Mouse (Mus musculus) neutrophil, adult 5-6 weeks (primary cell): ENCODE data around the gene Trdmt1. TPM values are rescaled to one million over a fixed set of nuclear protein-coding genes. Genes with fewer than 3 reads are reported as not detected.
A peak's percentile ranks its signal among the peaks of the same experiment; 100 is the strongest.

ENCODE experiments used
- ATAC-seq: fragments of 151-379, 151-347 bp; 2 replicates; pipeline ENCODE4 v1.8.0; 2017; ENCODE audit warnings: mild to moderate bottlenecking, moderate TSS enrichment; ENCODE audit not compliant: insufficient number of reproducible peaks, poor library complexity, low FRiP score, severe bottlenecking; ENCODE audit errors: extremely low read depth
- total RNA-seq: library from RNA; stranded (forward); fragments of 200-1000 nt; gene quantifications from 2 replicates; pipeline ENCODE4 v1.2.3, GENCODE M21; 2017

The Trdmt1 gene
- total RNA-seq, 1 experiment from 2014 or later: 10.0 TPM

DNA sequence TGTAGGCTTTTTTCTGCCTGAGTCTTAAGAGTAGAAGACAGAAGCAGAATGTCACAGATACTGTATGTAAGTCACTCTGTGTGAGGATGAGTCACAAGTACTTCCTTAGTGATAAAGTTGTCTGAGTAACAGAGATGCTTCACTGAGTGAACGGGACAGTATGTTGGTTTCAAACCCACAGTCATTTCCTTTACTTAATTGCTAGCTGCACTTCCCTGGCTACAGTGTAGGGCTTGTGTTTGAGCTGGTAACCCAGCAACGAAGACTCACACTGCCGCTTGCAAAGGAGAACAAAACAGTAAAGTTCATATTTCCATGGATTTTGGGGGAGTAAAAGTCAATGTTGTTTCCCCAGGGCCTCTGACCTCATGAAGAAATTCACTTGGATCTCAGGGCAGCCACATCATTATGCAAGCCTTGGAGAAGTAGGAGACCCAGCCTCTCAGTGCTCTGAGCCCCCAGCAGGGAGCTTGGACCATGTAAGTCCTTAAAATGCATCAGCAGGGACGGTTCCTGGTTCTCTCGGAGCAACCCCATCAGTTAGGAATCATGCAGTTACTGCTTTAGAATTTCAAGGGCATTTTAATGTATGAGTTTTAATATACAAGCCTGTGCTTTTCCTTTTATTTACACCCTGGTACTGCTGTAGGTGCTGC lies 14.3 kb upstream of the Trdmt1 start:
- peak; percentile 100 for ATAC-seq

DNA sequence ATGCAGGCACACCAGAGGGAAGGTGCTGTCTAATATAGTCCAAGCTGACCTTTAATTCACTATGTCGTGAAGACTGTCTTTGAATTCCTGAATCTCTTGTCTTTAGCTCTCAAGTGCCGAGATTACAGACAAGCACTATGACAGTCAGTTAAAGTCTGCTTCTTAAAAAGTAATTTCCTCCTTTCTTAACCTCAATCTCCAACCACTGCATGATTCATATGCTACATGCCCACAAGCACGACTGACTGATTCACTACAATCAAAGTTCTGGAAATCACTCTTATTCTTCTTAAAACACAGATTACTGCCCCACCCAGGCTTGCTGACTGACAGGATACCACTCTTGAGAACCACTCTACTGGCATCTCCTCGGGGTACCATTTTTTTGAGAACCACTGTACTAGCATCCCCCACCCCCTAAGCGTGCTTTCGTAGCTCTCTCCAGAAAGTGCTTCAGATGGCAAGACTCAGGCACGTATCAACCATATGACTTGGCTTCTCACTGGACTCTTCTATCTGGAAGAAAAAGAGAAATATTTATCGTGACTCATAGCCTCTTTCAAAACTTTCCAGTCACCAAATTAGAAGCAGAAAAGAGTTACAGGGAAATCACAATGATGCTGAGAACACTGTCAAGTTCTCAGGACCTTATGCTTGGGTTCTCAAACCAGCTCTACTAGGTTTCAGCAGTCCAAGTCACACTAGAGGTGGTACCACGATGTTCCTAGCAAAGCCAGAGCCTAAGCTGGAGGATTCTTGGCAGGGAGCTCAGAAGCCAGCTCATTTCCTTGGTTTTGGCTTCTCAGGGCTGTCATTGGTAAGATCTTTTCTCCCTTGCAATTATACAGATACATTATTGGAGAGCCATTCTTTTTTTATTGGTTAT lies 12.9 kb upstream of the Trdmt1 start:
- no peak for ATAC-seq

DNA sequence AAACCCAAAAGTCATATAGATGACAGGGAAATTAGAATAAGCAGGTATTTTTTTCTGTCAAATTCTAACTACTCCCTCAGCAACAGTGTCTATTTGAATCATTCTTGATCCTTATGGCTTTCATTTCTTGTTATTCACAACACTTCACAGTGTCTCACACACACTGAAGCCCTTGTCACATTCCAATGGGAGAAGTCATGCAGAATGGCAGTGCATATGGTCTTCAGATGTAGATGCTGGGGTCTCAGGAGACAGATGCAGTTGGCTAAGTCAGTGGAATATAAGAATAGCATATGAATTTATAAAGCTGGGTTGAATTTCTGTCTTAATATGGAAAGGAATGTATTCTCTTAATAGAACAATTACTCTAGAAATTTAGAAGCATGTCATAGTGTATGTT lies 11.8 kb upstream of the Trdmt1 start:
- no peak for ATAC-seq

DNA sequence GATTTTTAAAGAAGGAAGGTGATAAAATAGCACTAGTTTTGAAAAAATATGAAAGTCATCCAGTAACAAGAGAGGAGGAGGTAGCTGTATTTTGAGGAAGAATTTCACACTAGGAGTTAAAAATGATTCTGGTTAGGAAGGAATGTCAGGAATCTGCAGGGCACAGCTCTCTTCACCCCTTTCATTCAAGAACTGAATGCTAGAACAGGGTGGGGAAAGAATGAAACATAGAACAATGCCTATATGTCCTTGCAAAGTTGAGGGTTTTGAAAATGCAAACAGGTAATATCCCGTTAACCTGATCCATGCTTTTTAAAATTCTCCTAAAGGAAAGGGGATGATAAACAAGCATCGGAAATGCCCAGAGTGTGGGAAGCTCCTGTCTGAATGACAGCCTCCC lies 9.5 kb upstream of the Trdmt1 start:
- no peak for ATAC-seq

DNA sequence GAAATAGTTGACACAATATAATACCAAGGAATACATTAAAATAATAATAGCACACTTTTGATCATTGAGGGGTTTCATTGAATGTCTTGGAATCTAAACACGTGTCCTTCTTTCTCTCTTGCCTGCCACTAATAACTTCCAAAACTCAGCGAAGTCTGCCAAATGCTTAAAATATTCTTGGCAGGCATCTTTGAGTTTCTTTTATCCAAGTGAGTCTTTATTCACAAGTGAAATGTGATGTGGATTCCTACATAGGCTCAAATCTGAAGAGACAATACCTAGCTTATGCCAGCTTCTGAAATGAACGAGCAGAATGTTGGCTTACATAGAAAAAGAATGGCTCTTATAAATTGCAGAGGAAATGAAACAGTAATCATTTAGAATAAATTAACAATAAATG lies 4.3 kb upstream of the Trdmt1 start:
- no peak for ATAC-seq

DNA sequence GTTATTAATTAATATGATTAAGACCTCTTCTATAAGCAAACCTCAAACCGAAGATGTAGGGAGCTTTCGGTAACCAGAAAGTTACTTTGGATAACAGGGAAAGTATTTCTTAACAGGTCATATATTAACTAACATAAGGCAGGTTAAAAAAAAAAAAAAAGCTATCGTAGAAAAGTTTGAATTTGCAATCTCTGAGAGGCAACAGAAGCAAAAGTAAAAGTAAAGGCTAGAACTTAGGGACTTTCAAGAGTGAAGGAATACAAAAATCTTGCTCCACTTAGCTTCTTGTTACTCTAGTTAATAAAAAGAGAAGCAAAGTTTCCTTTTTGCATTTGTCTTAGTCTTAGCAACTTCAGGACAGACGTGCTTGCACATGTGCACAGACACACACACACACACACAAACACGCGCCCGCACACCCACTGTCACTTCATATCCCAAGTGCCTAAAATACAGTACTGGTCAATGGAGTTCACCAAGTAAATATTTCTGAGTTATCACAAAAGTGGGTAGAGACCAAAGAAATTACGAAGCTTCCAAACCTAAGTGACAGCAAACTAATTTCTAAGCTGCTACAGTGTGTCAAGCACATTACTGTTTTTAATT lies 846 bp downstream of the Trdmt1 start:
- no peak for ATAC-seq

DNA sequence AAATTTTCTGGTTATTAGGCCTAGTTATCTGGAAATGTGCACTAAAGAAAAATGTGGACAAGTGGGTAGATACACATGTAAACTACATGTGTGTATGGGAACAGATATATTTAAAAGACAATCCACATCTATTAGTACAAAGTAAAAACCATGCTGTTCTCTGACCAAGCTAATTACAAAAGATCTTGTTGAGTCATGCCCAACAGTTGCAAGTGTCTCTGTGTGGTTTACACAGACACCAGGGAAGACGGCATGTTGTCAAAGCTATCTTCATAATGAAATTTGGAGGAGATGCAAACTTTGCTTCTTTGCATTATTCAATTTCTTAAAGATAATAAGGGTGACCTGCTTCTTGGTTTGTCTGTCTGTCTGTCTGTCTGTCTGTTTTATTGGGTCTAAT lies 4.6 kb downstream of the Trdmt1 start:
- ATAC-seq: no peak

DNA sequence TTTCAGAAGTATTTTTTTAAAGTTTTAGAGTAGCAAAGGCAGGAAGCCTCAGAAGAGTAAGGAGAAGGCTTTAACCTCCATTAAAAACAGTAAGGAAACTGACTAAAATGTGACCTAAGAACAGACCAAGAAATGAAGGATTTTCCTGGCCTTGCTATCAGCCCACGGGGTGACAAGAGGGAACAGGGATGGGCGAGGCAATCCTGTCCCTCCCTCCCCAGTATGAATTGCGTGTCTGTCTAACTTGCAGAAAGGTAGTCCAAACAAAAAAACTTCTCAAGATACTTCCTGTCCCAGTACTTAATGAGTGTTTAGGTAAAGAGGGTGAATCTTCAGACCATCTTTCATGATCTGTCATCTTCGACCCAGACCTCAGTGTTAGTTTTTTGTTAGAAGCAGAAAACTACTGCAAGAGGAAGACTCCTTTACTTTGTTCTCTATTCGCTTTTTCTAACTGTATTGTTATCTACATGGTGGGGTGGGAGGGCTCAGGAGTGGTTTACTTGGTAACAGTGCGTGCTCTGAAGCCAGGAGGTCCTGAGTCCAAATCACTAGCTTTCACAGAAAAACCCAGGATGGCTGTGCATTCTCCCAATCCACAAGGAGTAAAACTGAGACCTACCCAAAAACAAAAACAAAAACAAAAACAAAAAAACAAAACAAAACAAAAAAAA lies 5.6 kb downstream of the Trdmt1 start:
- ATAC-seq: no peak

DNA sequence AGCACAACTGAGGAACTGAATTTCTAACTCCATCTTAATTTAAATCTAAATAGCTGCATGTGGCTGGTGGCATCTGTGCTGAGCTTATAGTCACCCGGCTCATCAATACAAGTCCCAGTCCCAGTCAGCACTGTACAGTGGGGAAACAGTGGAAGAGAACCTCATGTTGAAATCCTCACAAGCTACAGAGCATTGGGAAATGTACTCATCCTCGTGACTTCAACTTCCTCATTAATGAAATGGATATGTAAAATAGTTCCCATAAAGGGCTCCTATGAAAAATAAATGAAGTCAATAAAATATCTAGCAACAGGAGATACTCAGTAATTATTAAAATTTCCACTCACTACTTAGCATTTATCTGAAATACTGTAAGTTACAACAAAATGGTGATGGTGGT lies 6.2 kb downstream of the Trdmt1 start:
- ATAC-seq: peak; percentile 79

DNA sequence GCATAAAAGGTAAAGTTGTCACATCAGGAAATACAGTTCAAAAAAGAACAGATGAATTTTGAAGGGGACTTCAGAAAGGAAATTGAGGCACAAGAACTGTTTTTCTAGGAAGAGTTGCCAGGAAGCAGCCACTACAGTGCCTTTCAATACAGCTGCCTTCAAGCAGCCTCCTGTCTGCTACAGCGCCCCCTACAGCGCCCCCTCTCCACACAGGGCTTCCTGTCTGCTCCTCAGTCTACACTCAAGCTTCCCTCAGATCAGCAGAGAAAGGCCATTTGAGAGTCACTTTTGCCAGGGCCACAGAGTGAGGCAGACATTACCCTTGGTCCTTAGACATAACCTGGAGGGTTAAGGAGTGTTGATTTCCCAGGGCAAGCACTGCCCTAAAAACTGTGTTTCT lies 6.7 kb downstream of the Trdmt1 start:
- peak; percentile 77 for ATAC-seq

DNA sequence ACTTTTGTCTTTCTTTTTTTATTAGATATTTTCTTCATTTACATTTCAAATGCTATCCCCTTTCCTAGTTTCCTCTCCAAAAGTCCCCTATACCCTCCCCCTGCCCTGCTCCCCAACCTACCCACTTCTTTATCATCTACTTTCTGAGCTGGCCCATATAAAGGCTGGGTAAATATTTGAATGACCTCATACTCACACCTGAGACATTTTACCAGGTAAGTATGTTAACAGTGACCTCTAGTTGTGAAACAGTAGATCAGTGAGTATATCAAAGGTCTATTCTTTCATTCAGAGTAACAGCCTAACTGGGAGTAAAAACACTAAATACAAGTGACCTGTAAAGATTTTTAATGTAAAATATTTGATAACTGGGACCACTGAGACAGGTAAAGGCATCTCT lies 7.7 kb downstream of the Trdmt1 start:
- no peak for ATAC-seq

DNA sequence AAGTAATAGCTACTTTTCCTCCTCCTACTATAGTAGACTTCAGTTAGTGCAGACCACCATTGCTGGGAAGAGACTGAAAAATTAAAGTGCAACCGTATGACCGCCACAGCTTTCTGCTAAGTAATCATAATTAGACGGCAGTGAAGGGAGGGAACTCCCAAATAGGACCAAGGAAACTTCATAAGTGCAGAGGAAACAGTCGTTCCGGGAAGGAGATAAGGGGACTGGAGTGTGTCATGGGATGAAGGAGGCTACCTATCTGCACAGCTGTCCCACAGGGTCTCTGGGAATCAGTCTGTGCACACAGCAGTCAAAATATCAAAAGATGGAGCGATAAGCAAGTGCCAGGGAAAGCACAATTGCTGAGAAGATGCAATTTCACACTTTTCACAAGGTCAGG lies 13.8 kb downstream of the Trdmt1 start:
- ATAC-seq: no peak

DNA sequence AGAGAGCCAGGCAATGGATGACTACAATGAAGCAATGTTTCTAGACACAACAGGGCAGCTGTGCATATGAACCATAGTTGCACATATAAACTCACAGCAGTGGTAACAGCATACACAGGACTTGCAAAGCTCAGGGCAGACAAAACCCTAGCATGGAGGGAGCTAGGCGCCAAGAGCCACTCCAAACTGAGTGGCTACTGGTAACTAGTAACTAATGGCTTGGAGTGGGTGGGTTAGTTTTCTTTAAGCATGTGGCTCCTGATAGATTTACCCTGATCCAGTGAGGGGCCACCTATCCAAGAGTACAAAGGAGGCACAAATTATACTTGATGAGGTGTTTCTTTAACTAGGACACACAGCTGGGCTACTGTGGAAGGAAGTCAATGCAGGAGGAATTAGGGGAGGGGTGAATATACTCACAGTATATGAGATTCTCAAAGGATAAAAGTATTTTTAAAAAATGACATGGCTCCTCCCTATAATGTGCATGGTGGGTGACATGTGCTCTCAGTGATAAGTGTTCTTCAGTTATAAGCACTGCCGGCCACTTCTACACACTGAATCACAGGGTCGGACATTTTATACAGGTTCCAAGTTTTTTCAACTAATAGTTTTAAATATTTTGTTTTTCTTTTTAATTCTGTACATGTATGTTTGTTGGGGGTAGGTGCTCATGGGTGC lies 15.1 kb downstream of the Trdmt1 start:
- no peak for ATAC-seq

DNA sequence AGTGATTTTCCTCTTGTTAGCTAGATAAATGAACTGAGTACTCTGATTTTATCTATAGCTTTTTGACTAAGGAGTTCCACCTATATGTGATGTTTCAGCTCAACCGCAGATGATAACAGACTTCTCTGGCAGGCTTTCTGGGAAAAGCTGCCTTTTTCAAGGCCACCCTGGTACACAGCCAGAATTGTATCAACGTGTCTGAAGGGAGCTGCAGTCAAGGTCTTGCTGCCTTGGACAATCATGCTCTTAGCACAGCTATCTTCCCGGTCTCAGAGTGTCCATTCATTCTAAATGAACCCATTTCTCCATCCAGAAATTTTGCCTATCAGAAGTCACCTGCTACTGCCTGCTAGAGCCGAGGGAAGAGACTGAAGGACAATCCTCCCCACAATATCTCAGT lies 16.9 kb downstream of the Trdmt1 start:
- ATAC-seq: no peak

DNA sequence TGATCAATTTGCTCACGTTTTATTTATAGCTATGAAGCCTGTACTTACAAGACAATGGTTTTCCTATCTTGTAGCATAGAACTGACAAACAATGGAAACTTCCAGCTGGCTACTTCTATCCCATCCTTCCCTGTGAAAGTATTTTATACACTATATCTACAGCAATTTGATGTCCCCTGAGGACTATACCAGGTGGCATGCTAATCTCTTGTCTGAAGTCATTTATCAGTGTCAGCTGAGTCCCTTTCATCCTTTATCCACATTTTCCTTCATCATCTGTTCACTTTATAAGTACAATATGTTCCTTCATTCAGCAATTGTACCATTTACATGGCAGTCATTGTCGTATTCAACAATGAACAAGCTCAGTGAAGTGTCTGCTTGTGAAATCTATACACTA lies 17.3 kb downstream of the Trdmt1 start:
- ATAC-seq: no peak

DNA sequence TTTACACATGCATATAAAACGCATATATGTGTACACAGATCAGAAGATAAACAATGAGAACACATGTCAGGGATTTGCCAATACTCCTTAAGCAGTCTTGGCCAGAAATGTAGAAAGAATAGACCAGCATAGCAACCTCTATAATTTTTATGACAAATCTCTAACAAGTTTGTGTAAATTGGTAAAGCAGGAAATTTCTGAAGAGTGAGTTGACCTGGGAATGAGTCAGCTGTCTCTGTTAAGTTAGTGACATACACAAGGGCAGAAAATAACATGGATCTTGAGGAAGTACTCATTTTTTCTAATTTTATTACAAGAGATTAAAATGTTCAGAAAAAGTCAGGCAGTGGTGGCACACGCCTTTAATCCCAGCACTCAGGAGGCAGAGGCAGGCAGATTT lies 18.3 kb downstream of the Trdmt1 start:
- no peak for ATAC-seq

DNA sequence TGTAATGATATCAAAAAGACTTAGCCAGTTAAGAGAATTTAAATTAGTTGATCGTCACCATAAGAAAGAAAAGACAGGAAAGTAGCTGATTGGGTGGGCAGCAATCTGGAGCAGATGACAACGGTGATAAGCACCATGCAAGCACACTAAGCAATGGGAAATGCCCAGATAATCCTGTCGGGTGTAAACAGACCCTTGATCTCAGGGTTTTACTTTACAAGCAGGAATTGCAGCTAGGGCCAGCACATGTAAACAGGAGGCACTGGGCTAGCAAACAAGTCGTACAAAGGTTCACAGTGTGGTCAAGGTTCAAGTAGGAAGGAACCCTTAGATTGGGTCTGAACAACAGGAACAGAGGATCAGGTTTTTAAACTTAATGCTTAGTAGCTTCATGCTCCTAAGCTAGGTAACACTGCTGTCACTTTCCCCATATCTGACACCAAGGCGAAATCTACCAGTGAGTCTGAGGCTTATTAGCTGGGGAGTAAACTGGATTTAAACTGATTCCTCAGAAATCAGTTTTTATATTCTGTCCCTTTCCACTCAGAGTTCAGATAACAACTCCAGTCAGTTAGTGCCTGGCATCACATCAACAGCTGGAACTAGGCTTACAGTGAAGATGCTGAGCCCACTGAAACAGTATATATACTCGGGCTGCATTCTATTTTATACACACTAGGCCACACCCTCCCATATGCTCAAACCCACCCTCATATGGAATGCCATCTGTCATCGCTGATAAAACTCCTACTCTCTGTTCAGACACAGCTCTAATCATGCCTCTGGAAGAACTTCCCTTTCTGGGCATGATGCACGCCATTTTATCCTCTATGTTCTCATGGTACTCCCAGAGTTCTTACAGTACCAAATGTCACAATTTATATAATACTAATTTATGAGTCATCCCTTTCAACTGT lies 20.7 kb downstream of the Trdmt1 start:
- ATAC-seq: no peak

DNA sequence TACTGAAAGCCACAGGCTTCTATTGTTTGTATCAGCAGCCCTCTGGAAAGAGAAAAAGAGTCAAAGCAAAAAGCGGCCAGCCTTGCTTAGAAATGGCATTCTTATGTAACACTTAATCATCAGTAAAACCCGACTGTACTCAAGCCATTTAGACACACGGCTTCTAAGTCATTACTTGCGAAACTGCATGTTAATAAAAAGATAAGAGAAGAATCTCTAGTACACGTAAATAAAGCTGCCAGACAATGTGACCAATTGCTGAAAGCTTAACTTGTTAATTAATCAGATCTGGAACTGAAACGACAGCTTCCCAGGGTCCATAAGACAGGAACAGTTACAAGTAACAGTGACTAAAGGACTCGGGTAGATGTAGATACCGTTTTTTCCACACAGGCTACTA lies 22.4 kb downstream of the Trdmt1 start:
- no peak for ATAC-seq
